Mouse (Mus musculus) myocyte (in vitro differentiated cells): ENCODE data around the gene Cbl.

Source experiments
- MAX ChIP-seq: IDR thresholded peaks from one replicate; pipeline ENCODE4 v1.6.1; 2011; ENCODE audit warnings: low read depth, mild to moderate bottlenecking, control low read depth
- MYOD1 ChIP-seq, 3 experiments: IDR thresholded peaks; one replicate each; pipeline ENCODE4 v1.6.1; 2011; ENCODE audit warnings: control low read depth in 2 of 3, low read depth in 2 of 3, mild to moderate bottlenecking in 2 of 3, moderate library complexity in 1 of 3; ENCODE audit not compliant: insufficient read length in 2 of 3, control insufficient read depth in 1 of 3
- POLR2A ChIP-seq: IDR thresholded peaks from one replicate; pipeline ENCODE4 v1.6.1; 2011; ENCODE audit warnings: low read depth, mild to moderate bottlenecking, control low read depth, moderate library complexity; ENCODE audit not compliant: insufficient read length
- TCF12 ChIP-seq: IDR thresholded peaks from one replicate; pipeline ENCODE4 v1.6.1; 2011; ENCODE audit warnings: mild to moderate bottlenecking, control low read depth; ENCODE audit not compliant: poor library complexity, insufficient read depth, severe bottlenecking
- TCF3 ChIP-seq: IDR thresholded peaks from one replicate; pipeline ENCODE4 v1.6.1; 2011; ENCODE audit warnings: low read depth, control low read depth; ENCODE audit not compliant: insufficient read length
- USF1 ChIP-seq: IDR thresholded peaks from one replicate; pipeline ENCODE4 v1.6.1; 2011; ENCODE audit warnings: low read depth, mild to moderate bottlenecking, control low read depth, moderate library complexity

DNA sequence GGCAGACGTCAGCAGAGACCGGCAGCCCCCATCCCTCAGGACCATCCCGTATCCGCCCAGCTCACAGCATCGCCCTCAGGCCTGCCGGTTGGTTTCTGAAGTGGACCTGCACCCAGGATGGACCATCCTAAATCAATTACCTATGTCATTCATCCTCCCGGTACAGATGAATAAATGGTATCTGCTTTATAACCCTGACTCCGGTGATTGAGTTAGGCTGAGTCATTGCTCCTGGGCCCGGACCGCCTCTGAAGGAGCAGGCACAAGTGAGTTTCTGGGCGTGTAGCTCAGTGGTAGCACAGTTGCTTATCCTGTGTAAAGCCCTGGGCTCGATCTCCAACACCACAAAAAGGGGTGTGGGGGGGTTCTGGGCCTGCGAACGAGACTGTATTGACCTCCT, 27.5 kb upstream of the Cbl start:
- TF ChIP-seq TCF12 (no peak), USF1 (no peak), POLR2A (no peak), MAX (no peak), TCF3 (no peak), MYOD1 (IDR thresholded peaks at IDR 0.05; ENCODE audit: control insufficient read depth in 1 of 3, insufficient read length in 2 of 3, low read depth in 2 of 3) (no peak)
